Mouse (Mus musculus): ENCODE measurements around the gene Zbtb16. TPM values are rescaled to one million over a fixed set of nuclear protein-coding genes. Genes with fewer than 3 reads are reported as not detected.

Gene Zbtb16
- total and polyA plus RNA-seq, 3 experiments = 0.04 to 0.72 TPM; not detected in 1

DNA sequence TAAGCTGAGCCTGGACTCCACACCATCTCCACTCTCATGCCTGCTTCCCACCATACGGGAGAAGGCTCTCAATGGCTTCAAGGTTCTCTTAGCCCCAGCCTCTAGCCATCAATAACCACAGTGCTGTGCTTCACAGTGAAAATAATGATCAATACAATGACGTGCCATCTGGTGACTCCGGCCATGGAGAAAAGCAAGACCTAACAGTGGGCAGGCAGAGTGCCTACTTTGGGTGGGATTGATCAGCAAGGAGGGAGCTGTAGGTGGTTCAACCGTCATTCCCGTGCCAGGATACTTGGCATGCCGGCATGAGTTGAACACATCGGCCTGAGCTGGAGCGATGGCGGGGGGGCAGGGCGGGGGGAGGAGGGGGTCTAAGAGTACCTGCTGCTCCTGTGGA, 40.3 kb downstream of the Zbtb16 start:
- Histone ChIP-seq H3K4me1 (ENCODE audit: control insufficient read depth in 1 of 2, insufficient read depth in 2 of 2, low read length in 2 of 2) (peaks cover 23 to 33% of the 10 kb centered on the region in 2 experiments), H3K9ac (ENCODE audit: control insufficient read depth, low read depth, low read length, poor library complexity, severe bottlenecking) (no peak overlapping the region), H3K4me3 (ENCODE audit: control insufficient read depth in 1 of 2, insufficient read depth in 1 of 2, low read depth in 2 of 2, low read length in 2 of 2) (no peak overlapping the region), H3K79me2 (ENCODE audit: control insufficient read depth, insufficient read depth, low read length, poor library complexity) (no peaks in the 10 kb centered on the region), H3K27me3 (ENCODE audit: control insufficient read depth in 1 of 2, insufficient read depth in 2 of 2, low read length in 2 of 2) (no peaks in the 10 kb centered on the region), H3K36me3 (ENCODE audit: control insufficient read depth in 1 of 2, insufficient read depth in 2 of 2, low read length in 2 of 2) (peaks cover 0 to 26% of the 10 kb centered on the region in 2 experiments; a peak in 2 of 4 replicates), H3K27ac (ENCODE audit: control insufficient read depth, low read depth, low read length) (peak overlapping the region; percentile 41; the same call in 1 of the 2 replicates), H3K9me3 (replicated peaks; ENCODE audit: insufficient read depth, low read length) (no peaks in the 10 kb centered on the region)
- no peak for DNase-seq (ENCODE audit: low read depth, low spot score)
- TF ChIP-seq ETS1 (IDR thresholded peaks at IDR 0.05; ENCODE audit: low read depth, low read length) = no peak
- no peak for TF ChIP-seq ZKSCAN1 (IDR thresholded peaks at IDR 0.05; ENCODE audit: low read depth, low read length)
- no peak for TF ChIP-seq POLR2AphosphoS5 (IDR thresholded peaks at IDR 0.05; ENCODE audit: borderline replicate concordance, low read depth, low read length)
- TF ChIP-seq RAD21 (IDR thresholded peaks at IDR 0.05; ENCODE audit: low read depth, low read length) = no peak
- TF ChIP-seq JUND (IDR thresholded peaks at IDR 0.05; ENCODE audit: low read depth, low read length) = no peak
- TF ChIP-seq UBTF (IDR thresholded peaks at IDR 0.05; ENCODE audit: borderline replicate concordance, insufficient read depth, low read depth, low read length) = no peak
- TF ChIP-seq MAFK (IDR thresholded peaks at IDR 0.05; ENCODE audit: borderline replicate concordance, low read depth, low read length) = no peak
- no peak for TF ChIP-seq SMC3 (IDR thresholded peaks at IDR 0.05; ENCODE audit: low read depth, low read length)
- TF ChIP-seq HCFC1 (IDR thresholded peaks at IDR 0.05; ENCODE audit: low read depth, low read length) = no peak
- TF ChIP-seq TBP (IDR thresholded peaks at IDR 0.05; ENCODE audit: low read depth, low read length) = no peak
- TF ChIP-seq MYC (IDR thresholded peaks at IDR 0.05; ENCODE audit: low read depth, low read length) = no peak
- TF ChIP-seq BHLHE40 (IDR thresholded peaks at IDR 0.05; ENCODE audit: borderline replicate concordance, low read depth, low read length) = no peak
- TF ChIP-seq MAZ (IDR thresholded peaks at IDR 0.05; ENCODE audit: low read depth, low read length) = no peak
- no peak for TF ChIP-seq CTCF (IDR thresholded peaks at IDR 0.05 in 2 of 3, conservative IDR thresholded peaks at IDR 0.05 in 1 of 3; ENCODE audit: control insufficient read depth in 1 of 3, insufficient read depth in 1 of 3, low read depth in 2 of 3, low read length in 3 of 3, poor library complexity in 1 of 3, severe bottlenecking in 1 of 3)
- no peak for TF ChIP-seq ZC3H11A (IDR thresholded peaks at IDR 0.05; ENCODE audit: low read depth, low read length)
- no peak for TF ChIP-seq MAX (IDR thresholded peaks at IDR 0.05; ENCODE audit: low read length)

- Histone ChIP-seq H3K4me1 (ENCODE audit: control insufficient read depth in 1 of 2, insufficient read depth in 2 of 2, low read length in 2 of 2) (peaks cover 23 to 31% of the 10 kb centered on the region in 2 experiments), H3K79me2 (ENCODE audit: control insufficient read depth, insufficient read depth, low read length, poor library complexity) (no peaks in the 10 kb centered on the region), H3K4me3 (ENCODE audit: control insufficient read depth in 1 of 2, insufficient read depth in 1 of 2, low read depth in 2 of 2, low read length in 2 of 2) (no peak overlapping the region), H3K27ac (ENCODE audit: control insufficient read depth, low read depth, low read length) (peak overlapping the region; percentile 41; the same call in 1 of the 2 replicates), H3K27me3 (ENCODE audit: control insufficient read depth in 1 of 2, insufficient read depth in 2 of 2, low read length in 2 of 2) (no peaks in the 10 kb centered on the region), H3K36me3 (ENCODE audit: control insufficient read depth in 1 of 2, insufficient read depth in 2 of 2, low read length in 2 of 2) (peaks cover 0 to 26% of the 10 kb centered on the region in 2 experiments; a peak in 2 of 4 replicates), H3K9me3 (replicated peaks; ENCODE audit: insufficient read depth, low read length) (no peaks in the 10 kb centered on the region), H3K9ac (ENCODE audit: control insufficient read depth, low read depth, low read length, poor library complexity, severe bottlenecking) (no peak overlapping the region)
- peak; percentile 74 for DNase-seq (ENCODE audit: low read depth, low spot score)
- TF ChIP-seq RAD21 (IDR thresholded peaks at IDR 0.05; ENCODE audit: low read depth, low read length) (no peak), MAZ (IDR thresholded peaks at IDR 0.05; ENCODE audit: low read depth, low read length) (0 out of 2 replicates have a peak, but pooled peaks have one; percentile 9), EP300 (IDR thresholded peaks at IDR 0.05; ENCODE audit: low read depth in 1 of 2, low read length in 2 of 2) (peak in 1 of 2 experiments; percentile 59; a peak in 2 of 4 replicates), SIN3A (IDR thresholded peaks at IDR 0.05; ENCODE audit: low read length) (0 out of 2 replicates have a peak, but pooled peaks have one; percentile 18), POLR2AphosphoS5 (IDR thresholded peaks at IDR 0.05; ENCODE audit: borderline replicate concordance, low read depth, low read length) (no peak), MEF2A (IDR thresholded peaks at IDR 0.05; ENCODE audit: extremely low read depth, insufficient replicate concordance, low read depth, low read length, poor library complexity, severe bottlenecking) (no peak), GATA1 (IDR thresholded peaks at IDR 0.05; ENCODE audit: low read depth, low read length) (peak; percentile 87), ETS1 (IDR thresholded peaks at IDR 0.05; ENCODE audit: low read depth, low read length) (peak; percentile 42; the same call in 1 of the 2 replicates), TCF12 (IDR thresholded peaks at IDR 0.05; ENCODE audit: low read depth, low read length) (peak; percentile 36; the same call in 1 of the 2 replicates), NELFE (IDR thresholded peaks at IDR 0.05; ENCODE audit: low read depth, low read length) (no peak)
These were observed 40.9 kb downstream of the Zbtb16 start for GRCm38 (mm10) chr9:48795095-48795494.
